Comparison of ENCODE assay signal across 21 mouse cellular contexts in genomic region chr17:83792388-83792787, GRCm38 (mm10). TPM values are rescaled to one million over a fixed set of nuclear protein-coding genes. Genes with fewer than 3 reads are reported as not detected.
DNase-seq lines count a peak whose midpoint lies in the region; ATAC-seq and TF ChIP-seq lines count a peak whose summit lies in the region.
"Had no signal": no experiment of that assay in that cellular context is flagged by ENCODE, and none has a peak within 500 bp of the region (broad histone marks: within the 10 kb centered on the region; RNA-seq: fewer than 3 reads in every experiment).

No protein-coding gene starts in this region.

- H3K9me3 ChIP-seq in forebrain, embryonic 14.5 days (replicated peaks; ENCODE audit: control insufficient read depth, low read length) = no peaks in the 10 kb centered on the region
- H3K9me3 ChIP-seq in hindbrain, embryonic 16.5 days (ENCODE audit: control insufficient read depth, low read length) = no peaks in the 10 kb centered on the region
- no peaks in the 10 kb centered on the region for H3K9me3 ChIP-seq in neural tube, embryonic 15.5 days (replicated peaks)
- no peaks in the 10 kb centered on the region for H3K9me3 ChIP-seq in liver, postnatal 0 days (ENCODE audit: low read length)
- H3K9me3 ChIP-seq: embryonic facial prominence, embryonic 13.5 days; heart, embryonic 15.5 days; midbrain, embryonic 10.5 days had no signal

- intact Hi-C loops in left cerebral cortex, adult 2 months (cut with DNase I) = no loop called here

- no peak overlapping the region for H3K27ac ChIP-seq in left cerebral cortex, adult 2 months
- H3K27ac ChIP-seq in forebrain, embryonic 14.5 days (ENCODE audit: low read depth, low read length) = no peak overlapping the region
- no peak overlapping the region for H3K27ac ChIP-seq in hindbrain, embryonic 16.5 days (ENCODE audit: low read depth, low read length)
- H3K27ac ChIP-seq in neural tube, embryonic 15.5 days (replicated peaks) = no peak overlapping the region; the same call in 1 of the 2 replicates
- H3K27ac ChIP-seq in liver, postnatal 0 days (ENCODE audit: low read depth) = no peak overlapping the region
- H3K27ac ChIP-seq: embryonic facial prominence, embryonic 13.5 days; heart, embryonic 15.5 days; midbrain, embryonic 10.5 days had no signal

- ATAC-seq in forebrain, embryonic 14.5 days = peak; percentile 64
- ATAC-seq in hindbrain, embryonic 16.5 days = no peak
- no peak for ATAC-seq in neural tube, embryonic 15.5 days (ENCODE audit: low FRiP score)
- no peak for ATAC-seq in liver, postnatal 0 days
- ATAC-seq: CD4-positive, CD25-positive, alpha-beta regulatory T cell, adult 4 months had no signal

- no peak for TF ChIP-seq EP300 in liver, postnatal 0 days (IDR thresholded peaks at IDR 0.05; ENCODE audit: low read depth)

- H3K4me3 ChIP-seq in left cerebral cortex, adult 2 months = peak overlapping the region; percentile 9; the same call in 1 of the 2 replicates
- H3K4me3 ChIP-seq in forebrain, embryonic 14.5 days (ENCODE audit: low read depth, low read length) = peak overlapping the region; percentile 16; the same call in 1 of the 2 replicates
- peak overlapping the region; percentile 32; the same call in 1 of the 2 replicates for H3K4me3 ChIP-seq in hindbrain, embryonic 16.5 days (ENCODE audit: low read length)
- peak overlapping the region; percentile 29 for H3K4me3 ChIP-seq in neural tube, embryonic 15.5 days (replicated peaks)
- H3K4me3 ChIP-seq in liver, postnatal 0 days (ENCODE audit: low read depth, low read length) = no peak overlapping the region
- H3K4me3 ChIP-seq: embryonic facial prominence, embryonic 13.5 days; heart, embryonic 15.5 days; midbrain, embryonic 10.5 days had no signal

- no peaks in the 10 kb centered on the region for H3K4me1 ChIP-seq in forebrain, embryonic 14.5 days (ENCODE audit: control insufficient read depth, insufficient read depth, low read length)
- no peaks in the 10 kb centered on the region for H3K4me1 ChIP-seq in hindbrain, embryonic 16.5 days (ENCODE audit: control insufficient read depth, insufficient read depth, low read depth, low read length)
- peaks cover 11% of the 10 kb centered on the region for H3K4me1 ChIP-seq in neural tube, embryonic 15.5 days
- no peaks in the 10 kb centered on the region for H3K4me1 ChIP-seq in liver, postnatal 0 days (ENCODE audit: insufficient read depth)
- H3K4me1 ChIP-seq: embryonic facial prominence, embryonic 13.5 days; heart, embryonic 15.5 days; midbrain, embryonic 10.5 days had no signal

- no peak for TF ChIP-seq CTCF in left cerebral cortex, adult 2 months (IDR thresholded peaks at IDR 0.05)
- no peak for TF ChIP-seq CTCF in liver, postnatal 0 days (IDR thresholded peaks at IDR 0.05; ENCODE audit: low read depth)

- no peaks in the 10 kb centered on the region for H3K27me3 ChIP-seq in forebrain, embryonic 14.5 days (replicated peaks; ENCODE audit: control insufficient read depth, insufficient read depth, low read length)
- H3K27me3 ChIP-seq in hindbrain, embryonic 16.5 days (replicated peaks; ENCODE audit: control insufficient read depth, insufficient read depth, low read length) = no peaks in the 10 kb centered on the region
- H3K27me3 ChIP-seq in neural tube, embryonic 15.5 days (replicated peaks) = no peaks in the 10 kb centered on the region
- no peaks in the 10 kb centered on the region for H3K27me3 ChIP-seq in liver, postnatal 0 days (ENCODE audit: insufficient read depth, low read length)
- H3K27me3 ChIP-seq: embryonic facial prominence, embryonic 13.5 days; heart, embryonic 15.5 days had no signal

- peak overlapping the region; percentile 35; the same call in 1 of the 2 replicates for H3K9ac ChIP-seq in forebrain, embryonic 14.5 days (ENCODE audit: low read length)
- H3K9ac ChIP-seq in hindbrain, embryonic 16.5 days (ENCODE audit: low read depth, low read length) = peak overlapping the region; percentile 42; the same call in 1 of the 2 replicates
- H3K9ac ChIP-seq in neural tube, embryonic 15.5 days (replicated peaks) = 0 out of 2 replicates have a peak overlapping the region, but pooled peaks have one; percentile 24
- H3K9ac ChIP-seq in liver, postnatal 0 days (replicated peaks) = no peak overlapping the region
- H3K9ac ChIP-seq: embryonic facial prominence, embryonic 13.5 days; heart, embryonic 15.5 days had no signal

- 29% methylated on average over 23 of the region's 23 CpGs for WGBS in forebrain, embryonic 14.5 days
- 43% methylated on average over 23 of the region's 23 CpGs for WGBS in hindbrain, embryonic 16.5 days
- WGBS in neural tube, embryonic 15.5 days = 29% methylated on average over 23 of the region's 23 CpGs
- WGBS in liver, postnatal 0 days (ENCODE audit: insufficient replicate concordance) = 92% methylated on average over 23 of the region's 23 CpGs

- H3K4me2 ChIP-seq in forebrain, embryonic 14.5 days (ENCODE audit: low read length) = peak overlapping the region; percentile 44
- H3K4me2 ChIP-seq in hindbrain, embryonic 16.5 days (ENCODE audit: low read length) = peak overlapping the region; percentile 49
- peak overlapping the region; percentile 52 for H3K4me2 ChIP-seq in neural tube, embryonic 15.5 days
- no peak overlapping the region for H3K4me2 ChIP-seq in liver, postnatal 0 days (ENCODE audit: low read depth, low read length)
- H3K4me2 ChIP-seq: embryonic facial prominence, embryonic 13.5 days; heart, embryonic 15.5 days had no signal

- H3K36me3 ChIP-seq in forebrain, embryonic 14.5 days (ENCODE audit: control insufficient read depth, insufficient read depth, low read length) = 0 out of 2 replicates have a peak, but pooled peaks cover 6% of the 10 kb centered on the region
- no peaks in the 10 kb centered on the region for H3K36me3 ChIP-seq in hindbrain, embryonic 16.5 days (ENCODE audit: control insufficient read depth, insufficient read depth, low read length)
- no peaks in the 10 kb centered on the region for H3K36me3 ChIP-seq in neural tube, embryonic 15.5 days
- H3K36me3 ChIP-seq in liver, postnatal 0 days (replicated peaks; ENCODE audit: insufficient read depth, low read length) = peaks cover 18% of the 10 kb centered on the region; the same call in 1 of the 2 replicates

- no peak for DNase-seq in left cerebral cortex, adult 2 months (ENCODE audit: extremely low spot score in 1 of 2, low spot score in 2 of 2)
- no peak for DNase-seq in left cerebral cortex, adult 11 months (ENCODE audit: low spot score)
- DNase-seq in forebrain, embryonic 14.5 days (ENCODE audit: low spot score) = peak; percentile 42
- no peak for DNase-seq in liver, postnatal 0 days
- no peak for DNase-seq in embryo, embryonic 10 days (ENCODE audit: low spot score)
- DNase-seq: adrenal gland, postnatal 36 days; cerebellum, postnatal 10 days; gastrocnemius, postnatal 36 days; kidney, adult 8-10 months; kidney, postnatal 4 days; layer of hippocampus, postnatal 36 days; lung, adult 18-20 months; lung, postnatal 36 days; right cerebral cortex, postnatal 4 days; thymus, adult 18-20 months had no signal

RNA-seq across cellular contexts. Expression of gene Haao, which starts 55.4 kb away (rescaled TPM):
- not detected for total RNA-seq in left cerebral cortex, adult 2 months (2021)
- polyA plus RNA-seq in forebrain, embryonic 14.5 days (2014; fragmentation: Nextera tagmentation; extraction: Ambion mirVana) = 0.53 TPM in 1 of 2 replicates, not detected in the other
- 0.15 and 0.51 TPM in 2 replicates for polyA plus RNA-seq in hindbrain, embryonic 16.5 days (2015; fragmentation: Nextera tagmentation; extraction: Ambion mirVana)
- 0.22 and 3.6 TPM in 2 replicates for polyA plus RNA-seq in neural tube, embryonic 15.5 days (2015; fragmentation: Nextera tagmentation; extraction: Ambion mirVana)
- 93.3 and 104 TPM in 2 replicates for polyA plus RNA-seq in liver, postnatal 0 days (2015; fragmentation: Nextera tagmentation; extraction: Ambion mirVana)
- total RNA-seq: gastrocnemius, postnatal 36 days; layer of hippocampus, postnatal 36 days had no signal

Comparison
In these comparisons a context has a peak if more than half of its experiments do, and no peak if none do; other contexts are left out.
1. RNA of gene Haao, which starts 55.4 kb away (polyA plus RNA-seq): 93.3 to 104 TPM in liver, postnatal 0 days; 0.53 TPM in forebrain, embryonic 14.5 days, 0.15 to 0.51 TPM in hindbrain, embryonic 16.5 days and 0.22 to 3.6 TPM in neural tube, embryonic 15.5 days; every median in the first group is over 10 times any median in the second.